Mouse (Mus musculus): ENCODE data around the gene Olfr1197. TPM values are rescaled to one million over a fixed set of nuclear protein-coding genes. Genes with fewer than 3 reads are reported as not detected.

Gene Olfr1197
- not detected in 2 replicates for polyA plus RNA-seq (2012; rRNA removed)

GRCm38 (mm10) chr2:88732266-88732665 is at the start of gene Olfr1197:
Gene Olfr1197, minus strand, starts transcription at chr2:88732366.
- Histone ChIP-seq H3K4me1 (ENCODE audit: control insufficient read depth, insufficient read depth, low read length) (no peaks in the 10 kb centered on the region), H3K4me3 (ENCODE audit: insufficient read depth, low read depth, low read length) (no peak within 1 kb of the TSS), H3K27me3 (replicated peaks; ENCODE audit: control insufficient read depth, insufficient read depth, low read length) (no peaks in the 10 kb centered on the region), H3K27ac (ENCODE audit: insufficient read depth, low read depth, low read length) (no peak within 1 kb of the TSS), H3K36me3 (ENCODE audit: control insufficient read depth, insufficient read depth, low read length) (no peaks in the 10 kb centered on the region)
- TF ChIP-seq CTCF (conservative IDR thresholded peaks at IDR 0.05; ENCODE audit: insufficient read depth, insufficient read length, low read depth, low read length) = no peak
- no peak for TF ChIP-seq POLR2A (IDR thresholded peaks at IDR 0.05; ENCODE audit: low read depth, low read length)
- 84% methylated on average over 1 of the region's 1 CpGs for WGBS
- DNase-seq = no peak

GRCm38 (mm10) chr2:88770388-88770787 is 38.2 kb upstream of the Olfr1197 start, which contains the start of gene Olfr1200:
Gene Olfr1200, minus strand, starts transcription at chr2:88770488.
- no peak for DNase-seq
- no peak within 1 kb of the TSS for H3K4me3 ChIP-seq (ENCODE audit: insufficient read depth, low read depth, low read length)
- H3K27me3 ChIP-seq (replicated peaks; ENCODE audit: control insufficient read depth, insufficient read depth, low read length) = no peaks in the 10 kb centered on the region
- TF ChIP-seq POLR2A (IDR thresholded peaks at IDR 0.05; ENCODE audit: low read depth, low read length) (no peak), CTCF (conservative IDR thresholded peaks at IDR 0.05; ENCODE audit: insufficient read depth, insufficient read length, low read depth, low read length) (no peak)
- no peaks in the 10 kb centered on the region for H3K4me1 ChIP-seq (ENCODE audit: control insufficient read depth, insufficient read depth, low read length)
- 65% methylated on average over 2 of the region's 2 CpGs for WGBS
- no peak within 1 kb of the TSS for H3K27ac ChIP-seq (ENCODE audit: insufficient read depth, low read depth, low read length)
- H3K36me3 ChIP-seq (ENCODE audit: control insufficient read depth, insufficient read depth, low read length) = no peaks in the 10 kb centered on the region

- DNase-seq = no peak
- no peak for TF ChIP-seq POLR2A (IDR thresholded peaks at IDR 0.05; ENCODE audit: low read depth, low read length)
- no peak for TF ChIP-seq CTCF (conservative IDR thresholded peaks at IDR 0.05; ENCODE audit: insufficient read depth, insufficient read length, low read depth, low read length)
- H3K36me3 ChIP-seq (ENCODE audit: control insufficient read depth, insufficient read depth, low read length) = no peaks in the 10 kb centered on the region
- no peaks in the 10 kb centered on the region for H3K27me3 ChIP-seq (replicated peaks; ENCODE audit: control insufficient read depth, insufficient read depth, low read length)
- 68% methylated on average over 2 of the region's 2 CpGs for WGBS
- no peaks in the 10 kb centered on the region for H3K4me1 ChIP-seq (ENCODE audit: control insufficient read depth, insufficient read depth, low read length)
- no peak within 1 kb of the TSS for H3K27ac ChIP-seq (ENCODE audit: insufficient read depth, low read depth, low read length)
- no peak within 1 kb of the TSS for H3K4me3 ChIP-seq (ENCODE audit: insufficient read depth, low read depth, low read length)
These were observed 28.2 kb upstream of the Olfr1197 start, which contains the start of gene Olfr1199 for GRCm38 (mm10) chr2:88760369-88760768. Gene Olfr1199, minus strand, starts transcription at chr2:88760469.

- Histone ChIP-seq H3K4me3 (ENCODE audit: insufficient read depth, low read depth, low read length) (no peak within 1 kb of the TSS), H3K27ac (ENCODE audit: insufficient read depth, low read depth, low read length) (no peak within 1 kb of the TSS), H3K4me1 (ENCODE audit: control insufficient read depth, insufficient read depth, low read length) (no peaks in the 10 kb centered on the region), H3K27me3 (replicated peaks; ENCODE audit: control insufficient read depth, insufficient read depth, low read length) (no peaks in the 10 kb centered on the region), H3K36me3 (ENCODE audit: control insufficient read depth, insufficient read depth, low read length) (no peaks in the 10 kb centered on the region)
- no peak for DNase-seq
- WGBS = 94% methylated on average over 2 of the region's 2 CpGs
- no peak for TF ChIP-seq CTCF (conservative IDR thresholded peaks at IDR 0.05; ENCODE audit: insufficient read depth, insufficient read length, low read depth, low read length)
- no peak for TF ChIP-seq POLR2A (IDR thresholded peaks at IDR 0.05; ENCODE audit: low read depth, low read length)
These were observed 19.1 kb upstream of the Olfr1197 start, which contains the start of gene Olfr1198 for GRCm38 (mm10) chr2:88751270-88751669. Gene Olfr1198, minus strand, starts transcription at chr2:88751370.

GRCm38 (mm10) chr2:88743379-88743778 is 11.2 kb upstream of the Olfr1197 start:
- 63% methylated on average over 3 of the region's 3 CpGs for WGBS
- H3K27me3 ChIP-seq (replicated peaks; ENCODE audit: control insufficient read depth, insufficient read depth, low read length) = no peaks in the 10 kb centered on the region
- H3K4me1 ChIP-seq (ENCODE audit: control insufficient read depth, insufficient read depth, low read length) = no peaks in the 10 kb centered on the region

GRCm38 (mm10) chr2:88704497-88704896 is 27.7 kb downstream of the Olfr1197 start, which contains the start of gene Olfr1196:
Gene Olfr1196, minus strand, starts transcription at chr2:88704597.
- 76% methylated on average over 2 of the region's 2 CpGs for WGBS
- Histone ChIP-seq H3K27ac (ENCODE audit: insufficient read depth, low read depth, low read length) (no peak within 1 kb of the TSS), H3K4me1 (ENCODE audit: control insufficient read depth, insufficient read depth, low read length) (no peaks in the 10 kb centered on the region), H3K4me3 (ENCODE audit: insufficient read depth, low read depth, low read length) (no peak within 1 kb of the TSS), H3K27me3 (replicated peaks; ENCODE audit: control insufficient read depth, insufficient read depth, low read length) (no peaks in the 10 kb centered on the region), H3K36me3 (ENCODE audit: control insufficient read depth, insufficient read depth, low read length) (no peaks in the 10 kb centered on the region)
- DNase-seq = no peak
- TF ChIP-seq CTCF (conservative IDR thresholded peaks at IDR 0.05; ENCODE audit: insufficient read depth, insufficient read length, low read depth, low read length) (no peak), POLR2A (IDR thresholded peaks at IDR 0.05; ENCODE audit: low read depth, low read length) (no peak)

More at GRCm38 (mm10) chr2:88743379-88743778, 11.2 kb upstream of the Olfr1197 start:
- TF ChIP-seq POLR2A (IDR thresholded peaks at IDR 0.05; ENCODE audit: low read depth, low read length) (no peak), CTCF (conservative IDR thresholded peaks at IDR 0.05; ENCODE audit: insufficient read depth, insufficient read length, low read depth, low read length) (no peak)
- no peak for DNase-seq
- no peaks in the 10 kb centered on the region for H3K36me3 ChIP-seq (ENCODE audit: control insufficient read depth, insufficient read depth, low read length)
- H3K27ac ChIP-seq (ENCODE audit: insufficient read depth, low read depth, low read length) = no peak overlapping the region
- H3K4me3 ChIP-seq (ENCODE audit: insufficient read depth, low read depth, low read length) = no peak overlapping the region

GRCm38 (mm10) chr2:88689087-88689486 is 43.1 kb downstream of the Olfr1197 start, which contains the start of gene Olfr1195:
Gene Olfr1195, minus strand, starts transcription at chr2:88689187.
- no peak for DNase-seq
- H3K27me3 ChIP-seq (replicated peaks; ENCODE audit: control insufficient read depth, insufficient read depth, low read length) = no peaks in the 10 kb centered on the region
- TF ChIP-seq CTCF (conservative IDR thresholded peaks at IDR 0.05; ENCODE audit: insufficient read depth, insufficient read length, low read depth, low read length) (no peak), POLR2A (IDR thresholded peaks at IDR 0.05; ENCODE audit: low read depth, low read length) (no peak)
- H3K36me3 ChIP-seq (ENCODE audit: control insufficient read depth, insufficient read depth, low read length) = no peaks in the 10 kb centered on the region
- no peak within 1 kb of the TSS for H3K4me3 ChIP-seq (ENCODE audit: insufficient read depth, low read depth, low read length)
- no peak within 1 kb of the TSS for H3K27ac ChIP-seq (ENCODE audit: insufficient read depth, low read depth, low read length)
- H3K4me1 ChIP-seq (ENCODE audit: control insufficient read depth, insufficient read depth, low read length) = no peaks in the 10 kb centered on the region

Other genes starting within 250 kb of the Olfr1197 start
- gene Olfr1184, start 248.8 kb downstream of the Olfr1197 start, polyA plus RNA-seq (2012; rRNA removed) = not detected in 2 replicates
- not detected in 2 replicates for gene Olfr1185-ps1, start 239.0 kb downstream of the Olfr1197 start, polyA plus RNA-seq (2012; rRNA removed)
- gene Olfr1186, start 213.8 kb downstream of the Olfr1197 start, polyA plus RNA-seq (2012; rRNA removed) = not detected in 2 replicates
- gene Olfr1188, start 175.4 kb downstream of the Olfr1197 start, polyA plus RNA-seq (2012; rRNA removed) = not detected in 2 replicates
- gene Olfr1189, start 145.9 kb downstream of the Olfr1197 start, polyA plus RNA-seq (2012; rRNA removed) = not detected in 2 replicates
- gene Olfr1191-ps1, start 91.8 kb downstream of the Olfr1197 start, polyA plus RNA-seq (2012; rRNA removed) = not detected in 2 replicates
- gene Olfr1192-ps1, start 83.9 kb downstream of the Olfr1197 start, polyA plus RNA-seq (2012; rRNA removed) = not detected in 2 replicates
- gene Olfr1193, start 56.7 kb downstream of the Olfr1197 start, polyA plus RNA-seq (2012; rRNA removed) = not detected in 2 replicates
- gene Olfr1195, start 43.2 kb downstream of the Olfr1197 start, polyA plus RNA-seq (2012; rRNA removed) = not detected in 2 replicates
- not detected in 2 replicates for gene Olfr1196, start 27.8 kb downstream of the Olfr1197 start, polyA plus RNA-seq (2012; rRNA removed)
- gene Olfr1198, start 19.0 kb upstream of the Olfr1197 start, polyA plus RNA-seq (2012; rRNA removed) = not detected in 2 replicates
- gene Olfr1199, start 28.1 kb upstream of the Olfr1197 start, polyA plus RNA-seq (2012; rRNA removed) = not detected in 2 replicates
- not detected in 2 replicates for gene Olfr1200, start 38.1 kb upstream of the Olfr1197 start, polyA plus RNA-seq (2012; rRNA removed)
- not detected in 2 replicates for gene Olfr1201, start 60.7 kb upstream of the Olfr1197 start, polyA plus RNA-seq (2012; rRNA removed)
- not detected in 2 replicates for gene Olfr1202, start 82.1 kb upstream of the Olfr1197 start, polyA plus RNA-seq (2012; rRNA removed)
- not detected in 2 replicates for gene Olfr1205, start 97.4 kb upstream of the Olfr1197 start, polyA plus RNA-seq (2012; rRNA removed)
- not detected in 2 replicates for gene Olfr1204, start 116.9 kb upstream of the Olfr1197 start, polyA plus RNA-seq (2012; rRNA removed)
- gene Olfr1206, start 130.9 kb upstream of the Olfr1197 start, polyA plus RNA-seq (2012; rRNA removed) = not detected in 2 replicates
- gene Olfr1208, start 169.9 kb upstream of the Olfr1197 start, polyA plus RNA-seq (2012; rRNA removed) = not detected in 2 replicates
- not detected in 2 replicates for gene Olfr1209, start 182.8 kb upstream of the Olfr1197 start, polyA plus RNA-seq (2012; rRNA removed)
- not detected in 2 replicates for gene Olfr1211, start 205.7 kb upstream of the Olfr1197 start, polyA plus RNA-seq (2012; rRNA removed)
- not detected in 2 replicates for gene Olfr1212, start 221.6 kb upstream of the Olfr1197 start, polyA plus RNA-seq (2012; rRNA removed)
- gene Gm13762, start 247.9 kb upstream of the Olfr1197 start, polyA plus RNA-seq (2012; rRNA removed) = not detected in 2 replicates